Mouse (Mus musculus): ENCODE data around the gene Scn1b. TPM values are rescaled to one million over a fixed set of nuclear protein-coding genes. Genes with fewer than 3 reads are reported as not detected.

Scn1b gene
- polyA plus RNA-seq, 1 experiment from 2014 or later, result 9.4 TPM

DNA sequence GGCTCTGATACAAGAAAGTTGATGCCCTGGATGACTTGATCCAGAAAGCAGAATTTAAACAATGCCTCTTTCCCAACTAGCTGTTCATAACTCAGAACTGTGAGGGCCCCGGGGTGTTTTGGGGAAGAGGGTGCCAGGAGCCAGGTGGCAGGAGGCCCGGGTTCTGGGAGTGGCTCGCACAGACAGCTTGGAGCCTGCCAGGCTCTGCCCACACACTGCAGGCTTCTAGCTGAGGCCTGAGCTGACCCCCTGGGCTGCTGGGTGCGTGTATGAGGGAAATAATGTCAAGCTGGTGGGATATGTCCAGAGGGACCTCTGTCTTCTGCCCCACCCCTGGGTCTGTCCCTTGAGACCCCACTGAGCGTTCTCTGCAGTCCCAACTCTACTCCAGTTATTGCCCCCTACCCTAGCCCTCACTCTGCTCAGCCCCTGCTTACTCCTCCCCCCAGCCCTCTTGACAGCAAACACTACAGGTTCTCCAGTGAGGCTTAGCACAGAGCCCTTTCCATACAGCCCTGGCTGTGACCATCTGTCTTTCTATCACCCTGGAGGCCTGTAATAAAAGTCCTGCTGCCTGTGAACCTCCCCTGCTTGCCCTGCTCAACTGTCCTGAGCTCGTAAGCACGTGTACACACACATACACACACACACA, 52.6 kb downstream of the Scn1b start:
- no peak for ATAC-seq (ENCODE audit: low read depth)
- H3K9me3 ChIP-seq (ENCODE audit: control insufficient read depth, low read length), result no peaks in the 10 kb centered on the region
- no peaks in the 10 kb centered on the region for H3K36me3 ChIP-seq (ENCODE audit: control insufficient read depth, insufficient read depth, low read length)
- no peaks in the 10 kb centered on the region for H3K27me3 ChIP-seq (replicated peaks; ENCODE audit: control insufficient read depth, insufficient read depth, low read length)
- no peak overlapping the region for H3K27ac ChIP-seq (replicated peaks; ENCODE audit: low read depth, low read length)
- no peak for DNase-seq (ENCODE audit: low spot score)
- no peak overlapping the region for H3K4me3 ChIP-seq (ENCODE audit: low read depth, low read length)
- WGBS, result 71% methylated on average over 7 of the region's 7 CpGs
- no peak overlapping the region for H3K4me2 ChIP-seq (ENCODE audit: low read depth, low read length)
- peaks cover 8% of the 10 kb centered on the region; the same call in 1 of the 2 replicates for H3K4me1 ChIP-seq (ENCODE audit: control insufficient read depth, insufficient read depth, low read length)
- no peak overlapping the region for H3K9ac ChIP-seq (ENCODE audit: low read depth, low read length)

DNA sequence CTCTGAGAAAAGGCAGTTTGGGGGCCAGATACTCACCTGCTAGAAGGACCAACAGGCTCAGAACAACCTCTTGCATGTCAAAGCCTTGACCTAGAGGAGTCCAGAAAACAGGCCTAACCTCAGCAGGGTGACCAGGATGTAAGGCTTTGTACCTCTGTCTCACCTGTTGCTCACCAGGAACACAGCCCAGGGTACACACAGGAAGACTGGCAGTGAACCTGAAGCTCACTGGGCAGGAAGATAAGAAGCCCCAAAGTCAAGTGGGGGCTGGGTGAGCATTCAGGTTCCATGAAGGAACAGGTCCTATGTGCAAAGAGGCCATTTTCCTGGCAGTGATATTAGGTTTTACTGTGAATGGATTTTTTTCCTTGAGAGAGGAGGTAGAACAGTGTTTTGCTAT, 53.3 kb downstream of the Scn1b start:
- H3K4me3 ChIP-seq (ENCODE audit: low read depth, low read length), result no peak overlapping the region
- no peak overlapping the region for H3K4me2 ChIP-seq (ENCODE audit: low read depth, low read length)
- no peak overlapping the region for H3K9ac ChIP-seq (ENCODE audit: low read depth, low read length)
- no peaks in the 10 kb centered on the region for H3K9me3 ChIP-seq (ENCODE audit: control insufficient read depth, low read length)
- no peak overlapping the region for H3K27ac ChIP-seq (replicated peaks; ENCODE audit: low read depth, low read length)
- no peak for ATAC-seq (ENCODE audit: low read depth)
- no peak for DNase-seq (ENCODE audit: low spot score)
- peaks cover 8% of the 10 kb centered on the region; the same call in 1 of the 2 replicates for H3K4me1 ChIP-seq (ENCODE audit: control insufficient read depth, insufficient read depth, low read length)
- no peaks in the 10 kb centered on the region for H3K27me3 ChIP-seq (replicated peaks; ENCODE audit: control insufficient read depth, insufficient read depth, low read length)
- no peaks in the 10 kb centered on the region for H3K36me3 ChIP-seq (ENCODE audit: control insufficient read depth, insufficient read depth, low read length)

DNA sequence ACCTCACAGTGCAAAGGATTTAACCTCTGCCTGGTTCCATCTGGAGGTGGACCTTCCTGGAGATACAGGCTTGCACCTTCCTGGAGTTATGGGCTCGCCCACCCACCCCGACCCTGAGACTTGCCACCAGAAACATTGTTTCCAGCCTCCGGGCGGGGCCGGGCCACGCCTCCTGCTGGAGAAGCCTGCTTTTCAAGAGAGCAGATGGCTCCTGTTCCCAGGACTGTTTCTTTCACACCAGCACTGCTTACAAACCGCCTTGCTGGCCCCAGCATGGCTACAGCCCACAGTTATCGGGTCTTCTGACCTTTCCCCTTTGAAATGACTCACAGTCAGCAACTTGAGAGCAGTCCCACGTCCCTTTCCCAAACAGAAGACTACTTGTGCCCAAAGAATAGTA, 54.5 kb downstream of the Scn1b start:
- no peak overlapping the region for H3K4me2 ChIP-seq (ENCODE audit: low read depth, low read length)
- no peak overlapping the region for H3K9ac ChIP-seq (ENCODE audit: low read depth, low read length)
- DNase-seq (ENCODE audit: low spot score), result no peak
- H3K27ac ChIP-seq (replicated peaks; ENCODE audit: low read depth, low read length), result no peak overlapping the region
- peaks cover 6% of the 10 kb centered on the region; the same call in 1 of the 2 replicates for H3K4me1 ChIP-seq (ENCODE audit: control insufficient read depth, insufficient read depth, low read length)
- ATAC-seq (ENCODE audit: low read depth), result no peak
- H3K27me3 ChIP-seq (replicated peaks; ENCODE audit: control insufficient read depth, insufficient read depth, low read length), result no peaks in the 10 kb centered on the region
- H3K4me3 ChIP-seq (ENCODE audit: low read depth, low read length), result no peak overlapping the region
- H3K36me3 ChIP-seq (ENCODE audit: control insufficient read depth, insufficient read depth, low read length), result no peaks in the 10 kb centered on the region
- WGBS, result 38% methylated on average over 9 of the region's 9 CpGs
- no peaks in the 10 kb centered on the region for H3K9me3 ChIP-seq (ENCODE audit: control insufficient read depth, low read length)

DNA sequence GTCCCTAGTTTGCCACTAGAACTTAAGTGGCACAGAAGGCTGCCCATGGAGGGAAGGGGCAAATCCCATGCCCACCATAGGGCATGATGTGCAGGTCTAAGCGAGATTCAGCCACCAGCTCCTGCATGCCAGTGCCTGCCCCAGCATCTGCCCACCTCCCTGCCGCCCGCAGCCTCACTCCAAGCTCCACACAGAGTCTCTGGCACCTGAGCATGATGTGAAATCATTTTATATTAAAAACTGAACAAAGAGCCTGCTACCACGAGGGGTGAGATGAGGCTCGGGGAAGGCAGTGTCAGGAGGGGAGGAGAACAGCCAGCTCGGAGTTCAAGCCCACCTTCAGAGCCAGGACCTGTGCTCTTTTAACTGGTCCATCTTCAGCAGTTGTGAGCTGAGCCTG, 56.5 kb downstream of the Scn1b start:
- Histone ChIP-seq H3K27me3 (replicated peaks; ENCODE audit: control insufficient read depth, insufficient read depth, low read length) (no peaks in the 10 kb centered on the region), H3K27ac (replicated peaks; ENCODE audit: low read depth, low read length) (no peak overlapping the region), H3K36me3 (ENCODE audit: control insufficient read depth, insufficient read depth, low read length) (no peaks in the 10 kb centered on the region), H3K4me3 (ENCODE audit: low read depth, low read length) (no peak overlapping the region), H3K9ac (ENCODE audit: low read depth, low read length) (no peak overlapping the region), H3K4me1 (ENCODE audit: control insufficient read depth, insufficient read depth, low read length) (no peaks in the 10 kb centered on the region), H3K4me2 (ENCODE audit: low read depth, low read length) (no peak overlapping the region), H3K9me3 (ENCODE audit: control insufficient read depth, low read length) (no peaks in the 10 kb centered on the region)
- no peak for ATAC-seq (ENCODE audit: low read depth)
- WGBS, result 78% methylated on average over 6 of the region's 6 CpGs
- no peak for DNase-seq (ENCODE audit: low spot score)

DNA sequence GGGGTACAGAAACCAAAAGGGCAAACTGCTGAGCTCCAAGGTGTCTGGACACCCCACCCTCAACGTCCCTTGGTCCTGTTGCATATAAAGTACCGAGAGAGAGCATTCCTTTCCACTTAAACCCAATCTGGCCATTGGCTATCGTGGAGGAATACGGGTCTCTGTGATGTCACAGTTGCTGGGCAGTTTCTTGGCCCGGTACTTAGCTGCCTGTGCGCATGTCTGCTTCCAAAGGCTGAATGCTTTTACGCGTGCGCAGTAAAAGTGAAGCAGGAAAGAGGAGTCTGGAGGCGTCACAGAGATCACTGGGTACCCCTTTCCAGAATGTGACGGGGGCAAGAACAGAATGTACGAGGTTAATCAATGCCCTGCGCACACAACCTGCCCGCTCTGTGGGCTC, 57.3 kb downstream of the Scn1b start:
- no peak for ATAC-seq (ENCODE audit: low read depth)
- Histone ChIP-seq H3K4me1 (ENCODE audit: control insufficient read depth, insufficient read depth, low read length) (no peaks in the 10 kb centered on the region), H3K4me2 (ENCODE audit: low read depth, low read length) (no peak overlapping the region), H3K9me3 (ENCODE audit: control insufficient read depth, low read length) (no peaks in the 10 kb centered on the region), H3K4me3 (ENCODE audit: low read depth, low read length) (no peak overlapping the region), H3K27me3 (replicated peaks; ENCODE audit: control insufficient read depth, insufficient read depth, low read length) (no peaks in the 10 kb centered on the region), H3K36me3 (ENCODE audit: control insufficient read depth, insufficient read depth, low read length) (no peaks in the 10 kb centered on the region), H3K27ac (replicated peaks; ENCODE audit: low read depth, low read length) (no peak overlapping the region), H3K9ac (ENCODE audit: low read depth, low read length) (no peak overlapping the region)
- no peak for DNase-seq (ENCODE audit: low spot score)
- 83% methylated on average over 14 of the region's 14 CpGs for WGBS

DNA sequence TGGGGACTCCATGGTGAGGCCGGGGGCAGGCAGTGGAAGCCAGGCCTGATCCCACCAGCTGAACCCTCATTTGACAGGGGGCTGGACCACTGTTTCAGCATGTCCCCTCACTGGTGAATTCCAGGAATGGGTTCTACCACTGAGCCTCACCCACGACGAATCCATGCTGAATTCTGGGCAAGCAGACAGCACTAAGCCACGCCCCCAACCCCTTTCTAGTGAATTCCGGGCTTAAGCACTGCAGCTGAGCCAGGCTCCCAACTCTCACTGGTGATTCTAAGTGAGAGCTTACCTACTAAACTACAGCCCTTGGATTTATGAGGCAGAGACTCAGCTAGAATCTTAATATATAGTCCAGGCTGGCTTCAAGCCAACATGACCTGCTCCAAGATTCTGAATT, 59.0 kb downstream of the Scn1b start:
- Histone ChIP-seq H3K4me2 (ENCODE audit: low read depth, low read length) (no peak overlapping the region), H3K27me3 (replicated peaks; ENCODE audit: control insufficient read depth, insufficient read depth, low read length) (no peaks in the 10 kb centered on the region), H3K27ac (replicated peaks; ENCODE audit: low read depth, low read length) (0 out of 2 replicates have a peak overlapping the region, but pooled peaks have one; percentile 28), H3K4me1 (ENCODE audit: control insufficient read depth, insufficient read depth, low read length) (no peaks in the 10 kb centered on the region), H3K9ac (ENCODE audit: low read depth, low read length) (no peak overlapping the region), H3K36me3 (ENCODE audit: control insufficient read depth, insufficient read depth, low read length) (no peaks in the 10 kb centered on the region), H3K4me3 (ENCODE audit: low read depth, low read length) (no peak overlapping the region), H3K9me3 (ENCODE audit: control insufficient read depth, low read length) (no peaks in the 10 kb centered on the region)
- 40% methylated on average over 5 of the region's 5 CpGs for WGBS
- ATAC-seq (ENCODE audit: low read depth) (peak; percentile 67), DNase-seq (ENCODE audit: low spot score) (peak; percentile 83)

Other genes starting within 250 kb of the Scn1b start
- 0.22 TPM in 1 of 2 replicates, not detected in the other for gene Cd22, start 246.7 kb downstream of the Scn1b start, polyA plus RNA-seq (2014; fragmentation: Nextera tagmentation; extraction: Ambion mirVana)
- 1.3 and 1.4 TPM in 2 replicates for gene Mag, start 212.1 kb downstream of the Scn1b start, polyA plus RNA-seq (2014; fragmentation: Nextera tagmentation; extraction: Ambion mirVana)
- 0.97 TPM in 1 of 2 replicates, not detected in the other for gene Hamp2, start 202.3 kb downstream of the Scn1b start, polyA plus RNA-seq (2014; fragmentation: Nextera tagmentation; extraction: Ambion mirVana)
- not detected in 2 replicates for gene Hamp, start 183.0 kb downstream of the Scn1b start, polyA plus RNA-seq (2014; fragmentation: Nextera tagmentation; extraction: Ambion mirVana)
- 18.3 and 23.8 TPM in 2 replicates for gene Usf2, start 170.2 kb downstream of the Scn1b start, polyA plus RNA-seq (2014; fragmentation: Nextera tagmentation; extraction: Ambion mirVana)
- gene Lsr, start 153.5 kb downstream of the Scn1b start, polyA plus RNA-seq (2014; fragmentation: Nextera tagmentation; extraction: Ambion mirVana), result 22.7 and 26.0 TPM in 2 replicates
- 1.6 and 2.3 TPM in 2 replicates for gene Fam187b, start 153.2 kb downstream of the Scn1b start, polyA plus RNA-seq (2014; fragmentation: Nextera tagmentation; extraction: Ambion mirVana)
- gene Fxyd5, start 84.5 kb downstream of the Scn1b start, polyA plus RNA-seq (2014; fragmentation: Nextera tagmentation; extraction: Ambion mirVana), result 57.0 and 64.6 TPM in 2 replicates
- gene Fxyd7, start 75.5 kb downstream of the Scn1b start, polyA plus RNA-seq (2014; fragmentation: Nextera tagmentation; extraction: Ambion mirVana), result 37.0 and 40.9 TPM in 2 replicates
- gene Fxyd1, start 69.8 kb downstream of the Scn1b start, polyA plus RNA-seq (2014; fragmentation: Nextera tagmentation; extraction: Ambion mirVana), result 113 and 135 TPM in 2 replicates
- gene Lgi4, start 67.7 kb downstream of the Scn1b start, polyA plus RNA-seq (2014; fragmentation: Nextera tagmentation; extraction: Ambion mirVana), result 0.86 and 1.6 TPM in 2 replicates
- 48.8 and 71.7 TPM in 2 replicates for gene Fxyd3, start 50.3 kb downstream of the Scn1b start, polyA plus RNA-seq (2014; fragmentation: Nextera tagmentation; extraction: Ambion mirVana)
- gene Hpn, start 11.7 kb downstream of the Scn1b start, polyA plus RNA-seq (2014; fragmentation: Nextera tagmentation; extraction: Ambion mirVana), result 4.4 and 4.9 TPM in 2 replicates
- gene Gramd1a, start 28.9 kb upstream of the Scn1b start, polyA plus RNA-seq (2014; fragmentation: Nextera tagmentation; extraction: Ambion mirVana), result 65.4 and 65.7 TPM in 2 replicates
- gene Scgb2b2, start 163.5 kb upstream of the Scn1b start, polyA plus RNA-seq (2014; fragmentation: Nextera tagmentation; extraction: Ambion mirVana), result not detected in 2 replicates
- gene Scgb1b2, start 164.8 kb upstream of the Scn1b start, polyA plus RNA-seq (2014; fragmentation: Nextera tagmentation; extraction: Ambion mirVana), result not detected in 2 replicates
- gene Scgb2b3, start 235.1 kb upstream of the Scn1b start, polyA plus RNA-seq (2014; fragmentation: Nextera tagmentation; extraction: Ambion mirVana), result not detected in 2 replicates
- not detected in 2 replicates for gene Scgb1b3, start 248.6 kb upstream of the Scn1b start, polyA plus RNA-seq (2014; fragmentation: Nextera tagmentation; extraction: Ambion mirVana)

Measured in embryonic facial prominence, embryonic 14.5 days (tissue).